Mouse (Mus musculus) neural tube, embryonic 12.5 days (tissue): ENCODE results near the gene Tbr1. TPM values are rescaled to one million over a fixed set of nuclear protein-coding genes. Genes with fewer than 3 reads are reported as not detected.

ENCODE experiments used
- ATAC-seq: fragments of 200-750 bp; cut with Nextera tagmentation; 2 replicates; pipeline ENCODE4 v1.8.0; 2017; ENCODE audit warnings: low read depth, mild to moderate bottlenecking, moderate TSS enrichment, moderate library complexity; ENCODE audit not compliant: low FRiP score
- H3K27ac ChIP-seq: fragments of 300-500 bp; sonication (generic); 2 replicates; pipeline ENCODE4 v1.5.1; 2016
- H3K27me3 ChIP-seq: fragments of 300-500 bp; sonication (generic); replicated peaks from 2 replicates; pipeline ENCODE4 v1.6.1; 2016; ENCODE audit warnings: mild to moderate bottlenecking
- H3K36me3 ChIP-seq: fragments of 300-500 bp; sonication (generic); 2 replicates; pipeline ENCODE4 v1.6.1; 2016; ENCODE audit warnings: mild to moderate bottlenecking
- H3K4me1 ChIP-seq: fragments of 300-500 bp; sonication (generic); 2 replicates; pipeline ENCODE4 v1.6.1; 2016
- H3K4me2 ChIP-seq: fragments of 300-500 bp; sonication (generic); replicated peaks from 2 replicates; pipeline ENCODE4 v1.6.1; 2016; ENCODE audit warnings: mild to moderate bottlenecking
- H3K4me3 ChIP-seq: fragments of 300-500 bp; sonication (generic); 2 replicates; pipeline ENCODE4 v1.5.1; 2016
- H3K9ac ChIP-seq: fragments of 300-500 bp; sonication (generic); 2 replicates; pipeline ENCODE4 v1.6.1; 2016; ENCODE audit warnings: mild to moderate bottlenecking
- H3K9me3 ChIP-seq: fragments of 300-500 bp; sonication (generic); 2 replicates; pipeline ENCODE4 v1.6.1; 2016; ENCODE audit warnings: mild to moderate bottlenecking
- WGBS: fragments of 180-500 bp; shearing (Covaris S2); methylation state at CpG from one replicate; pipeline ENCODE4 v1.1.7; 2016; 5-methylcytosine and 5-hydroxymethylcytosine counted together
- microRNA-seq: library from miRNA; unstranded; fragments of <30 nt; microRNA quantifications from one replicate; pipeline ENCODE4, GENCODE M21; 2017
- polyA plus RNA-seq: library from polyadenylated mRNA; unstranded; fragments of >200 nt; fragmentation: Nextera tagmentation; extraction: Ambion mirVana; gene quantifications from 2 replicates; pipeline ENCODE4 v1.2.1, GENCODE M21; 2016

The Tbr1 gene
- polyA plus RNA-seq, 1 experiment from 2014 or later: 0.15 TPM

- no peaks in the 10 kb centered on the region for H3K9me3 ChIP-seq
- 3% methylated on average over 6 of the region's 6 CpGs for WGBS
- H3K4me2 ChIP-seq: no peak overlapping the region
- no peak for ATAC-seq
- no peak overlapping the region for H3K4me3 ChIP-seq
- peaks cover 76% of the 10 kb centered on the region for H3K27me3 ChIP-seq
- H3K9ac ChIP-seq: no peak overlapping the region
- peaks cover 20% of the 10 kb centered on the region for H3K4me1 ChIP-seq
- H3K27ac ChIP-seq: no peak overlapping the region
- H3K36me3 ChIP-seq: no peaks in the 10 kb centered on the region
Measured at GRCm38 (mm10) chr2:61813106-61813505, 10.4 kb downstream of the Tbr1 start.

DNA sequence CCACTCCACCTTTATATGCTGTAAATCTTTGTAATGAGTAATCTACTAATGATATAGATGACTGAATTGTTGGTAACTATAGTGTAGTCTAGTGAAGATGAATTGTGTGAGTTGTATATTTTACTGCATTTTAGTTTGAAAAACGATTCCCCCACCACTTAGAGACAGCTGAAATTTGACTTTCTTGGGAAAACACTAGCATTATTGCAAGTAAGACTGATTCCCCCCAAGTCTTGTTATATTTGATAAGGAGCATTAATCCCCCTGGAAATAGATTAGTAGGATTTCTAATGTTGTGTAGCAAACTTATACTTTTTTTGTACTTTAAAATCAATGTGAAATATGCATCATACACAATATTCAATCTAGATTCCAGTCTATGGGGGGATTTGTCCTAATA is 10.8 kb downstream of the Tbr1 start:
- Histone ChIP-seq H3K4me3 (no peak overlapping the region), H3K4me1 (peaks cover 20% of the 10 kb centered on the region), H3K27me3 (peaks cover 72% of the 10 kb centered on the region), H3K36me3 (no peaks in the 10 kb centered on the region), H3K4me2 (no peak overlapping the region), H3K27ac (no peak overlapping the region), H3K9me3 (no peaks in the 10 kb centered on the region), H3K9ac (no peak overlapping the region)
- no peak for ATAC-seq
- WGBS: 13% methylated on average over 1 of the region's 1 CpGs

DNA sequence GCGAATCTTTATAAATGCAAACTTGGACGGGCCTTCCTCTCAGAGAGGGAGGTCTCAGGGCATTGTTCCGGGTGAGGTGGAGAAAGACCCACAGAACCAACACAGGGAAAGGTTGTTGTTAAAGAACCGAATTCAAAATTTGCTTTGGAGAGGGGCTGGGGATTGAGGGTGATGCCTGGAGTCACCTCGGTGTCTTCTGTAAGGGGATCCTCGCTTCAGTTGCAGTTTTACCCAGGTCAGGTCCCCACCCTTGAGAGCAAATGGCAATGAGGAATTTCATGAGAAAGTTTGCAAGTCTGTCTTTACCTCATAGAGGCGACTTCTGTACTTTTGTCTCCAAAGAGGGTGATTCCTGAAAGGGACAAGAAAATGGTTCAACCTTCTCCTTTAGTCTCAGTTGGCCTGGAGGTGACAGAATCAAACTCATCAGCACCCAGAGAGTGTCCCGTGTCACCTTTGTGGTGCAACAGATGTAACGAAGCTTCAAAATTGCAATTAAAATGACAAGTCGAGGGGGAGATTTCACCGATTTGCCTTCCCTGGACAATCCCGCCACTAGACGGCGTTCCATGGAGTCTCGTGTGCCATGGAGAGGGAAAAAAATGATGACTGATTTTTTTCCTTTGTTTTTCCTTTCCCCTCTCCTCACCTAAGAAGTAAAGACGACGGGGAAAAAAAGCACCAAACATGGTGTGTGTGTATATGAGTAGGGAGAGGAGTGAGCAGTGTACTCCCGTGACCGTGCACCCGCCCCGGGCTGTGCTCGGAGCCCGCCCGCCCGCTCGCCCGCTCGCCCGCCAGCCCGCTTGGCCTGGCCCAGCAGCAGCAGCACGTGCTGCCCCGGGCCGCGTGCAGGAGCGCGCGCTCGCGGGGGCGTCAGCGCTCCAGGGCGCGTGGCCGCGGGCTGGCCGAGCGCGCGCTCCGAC is 12.1 kb downstream of the Tbr1 start:
- peak overlapping the region; percentile 44 for H3K4me3 ChIP-seq
- no peaks in the 10 kb centered on the region for H3K9me3 ChIP-seq
- peak; percentile 80 for ATAC-seq
- peaks cover 20% of the 10 kb centered on the region for H3K4me1 ChIP-seq
- WGBS: under 1% methylated on average over 49 of the region's 50 CpGs
- H3K9ac ChIP-seq: peak overlapping the region; percentile 61
- no peaks in the 10 kb centered on the region for H3K36me3 ChIP-seq
- no peak overlapping the region for H3K27ac ChIP-seq
- peak overlapping the region; percentile 72 for H3K4me2 ChIP-seq
- peaks cover 59% of the 10 kb centered on the region for H3K27me3 ChIP-seq

DNA sequence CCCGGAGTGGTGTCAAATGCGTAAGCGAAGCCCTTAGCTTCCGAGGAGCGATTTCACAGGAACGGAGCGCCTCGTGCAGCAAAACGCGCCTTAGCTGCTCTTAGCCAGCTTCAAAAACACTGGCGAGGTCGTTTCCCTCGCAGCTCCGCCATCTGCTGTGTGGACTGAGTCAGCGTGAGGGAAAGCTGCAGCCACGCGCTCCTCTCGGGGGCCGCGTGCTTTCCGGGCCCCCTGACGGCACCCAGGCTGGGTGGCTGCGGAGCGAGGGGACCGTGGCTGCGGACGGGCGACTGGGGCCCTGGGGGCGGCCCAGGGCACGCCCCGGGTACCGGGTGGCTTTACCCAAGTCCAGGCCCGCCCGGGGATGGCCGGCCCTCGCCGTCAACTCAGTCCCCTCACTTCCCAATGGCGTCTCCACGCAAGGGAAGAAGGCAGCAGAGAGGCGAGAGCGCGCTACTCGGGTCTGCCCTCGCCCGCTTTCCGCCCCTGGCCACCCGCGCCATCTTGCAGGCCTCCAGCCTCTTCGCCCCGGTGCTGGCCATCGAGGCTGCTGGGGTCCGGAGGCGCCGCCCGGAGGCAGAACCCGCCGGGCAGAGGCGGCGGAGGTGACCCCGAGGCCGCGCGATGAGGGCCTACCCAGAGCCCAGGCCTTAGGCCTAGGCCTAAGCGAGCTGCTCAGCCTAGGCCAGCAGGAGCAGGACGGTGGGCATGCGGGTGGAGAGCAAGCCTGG is 13.0 kb downstream of the Tbr1 start:
- Histone ChIP-seq H3K9me3 (no peaks in the 10 kb centered on the region), H3K27me3 (peaks cover 49% of the 10 kb centered on the region), H3K27ac (peak overlapping the region; percentile 57; the same call in 1 of the 2 replicates), H3K36me3 (no peaks in the 10 kb centered on the region), H3K4me1 (peaks cover 20% of the 10 kb centered on the region), H3K4me3 (peak overlapping the region; percentile 44), H3K4me2 (peak overlapping the region; percentile 72), H3K9ac (peak overlapping the region; percentile 61)
- WGBS: 4% methylated on average over 64 of the region's 66 CpGs
- ATAC-seq: peak; percentile 82

DNA sequence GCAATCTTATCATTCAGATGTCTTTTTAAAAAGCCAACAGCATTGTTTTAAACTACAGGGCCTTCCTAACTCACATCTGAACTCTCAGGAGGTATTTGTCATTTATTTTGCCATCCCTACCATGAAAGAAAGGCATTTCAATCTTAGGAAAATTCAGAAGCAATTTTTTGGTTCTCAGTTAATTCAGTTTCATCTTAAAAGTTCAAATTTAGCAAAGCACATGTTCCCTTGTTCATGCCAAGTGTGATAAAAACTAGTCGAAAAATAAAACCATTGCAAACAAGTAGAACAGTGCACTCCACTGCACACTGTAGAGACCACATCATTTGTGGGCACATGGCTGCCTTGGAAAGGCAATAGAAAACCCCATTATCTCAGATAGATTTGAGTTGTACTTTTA is 15.5 kb downstream of the Tbr1 start:
- Histone ChIP-seq H3K27me3 (peaks cover 25% of the 10 kb centered on the region), H3K9ac (no peak overlapping the region), H3K4me1 (peaks cover 6% of the 10 kb centered on the region), H3K36me3 (no peaks in the 10 kb centered on the region), H3K4me2 (no peak overlapping the region), H3K9me3 (no peaks in the 10 kb centered on the region), H3K27ac (no peak overlapping the region), H3K4me3 (no peak overlapping the region)
- WGBS: 82% methylated on average over 1 of the region's 1 CpGs
- ATAC-seq: no peak

GRCm38 (mm10) chr2:61820203-61820602 is 17.5 kb downstream of the Tbr1 start:
- H3K27ac ChIP-seq: no peak overlapping the region
- WGBS: 74% methylated on average over 4 of the region's 4 CpGs
- no peak overlapping the region for H3K9ac ChIP-seq
- no peaks in the 10 kb centered on the region for H3K36me3 ChIP-seq
- peaks cover 6% of the 10 kb centered on the region for H3K4me1 ChIP-seq
- no peak overlapping the region for H3K4me2 ChIP-seq
- no peak for ATAC-seq
- H3K27me3 ChIP-seq: peaks cover 8% of the 10 kb centered on the region; the same call in 1 of the 2 replicates
- H3K9me3 ChIP-seq: no peaks in the 10 kb centered on the region
- H3K4me3 ChIP-seq: no peak overlapping the region

DNA sequence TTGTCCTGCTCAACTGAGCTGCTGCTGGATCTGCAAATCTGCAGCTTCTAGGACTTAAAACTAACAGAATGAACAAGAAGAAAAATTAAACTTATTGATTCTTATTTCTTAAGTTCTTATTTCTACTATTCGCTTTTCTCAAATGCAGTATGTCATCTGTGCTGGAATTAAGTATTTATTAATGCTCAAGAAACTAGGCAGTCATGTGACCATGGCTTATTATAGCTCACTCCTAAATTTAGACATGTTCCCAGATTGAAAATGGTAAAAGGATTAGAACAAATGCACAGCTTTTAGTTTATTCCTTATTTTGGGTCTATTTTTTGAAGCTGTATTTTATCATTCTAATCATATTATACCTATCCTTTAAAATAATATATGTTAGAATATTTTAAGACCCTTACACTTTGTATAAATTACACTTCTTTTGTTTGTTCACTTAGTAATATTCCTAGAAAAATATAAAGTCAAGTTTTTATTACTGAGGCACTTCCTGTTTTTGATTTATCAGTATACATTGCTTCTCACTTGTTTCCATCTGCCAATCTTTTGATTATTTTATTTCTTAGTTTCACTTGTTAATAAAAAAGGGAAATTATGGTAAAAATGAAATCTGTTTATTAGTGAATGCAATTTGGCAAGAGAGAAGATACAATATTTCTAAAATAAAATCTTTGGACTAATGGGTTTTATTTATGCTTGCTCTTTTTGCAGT is 20.9 kb downstream of the Tbr1 start:
- WGBS: 88% methylated on average over 1 of the region's 1 CpGs
- no peak overlapping the region for H3K9ac ChIP-seq
- H3K4me3 ChIP-seq: no peak overlapping the region
- no peaks in the 10 kb centered on the region for H3K36me3 ChIP-seq
- no peaks in the 10 kb centered on the region for H3K9me3 ChIP-seq
- H3K4me1 ChIP-seq: no peaks in the 10 kb centered on the region
- no peak overlapping the region for H3K27ac ChIP-seq
- H3K4me2 ChIP-seq: no peak overlapping the region
- H3K27me3 ChIP-seq: no peaks in the 10 kb centered on the region
- no peak for ATAC-seq

GRCm38 (mm10) chr2:61837243-61837806 is 34.6 kb downstream of the Tbr1 start:
- Histone ChIP-seq H3K4me3 (no peak overlapping the region), H3K9ac (no peak overlapping the region), H3K27me3 (no peaks in the 10 kb centered on the region), H3K9me3 (no peaks in the 10 kb centered on the region), H3K4me1 (no peaks in the 10 kb centered on the region), H3K36me3 (no peaks in the 10 kb centered on the region), H3K27ac (no peak overlapping the region), H3K4me2 (no peak overlapping the region)
- no peak for ATAC-seq
- 88% methylated on average over 2 of the region's 2 CpGs for WGBS

Small RNA genes lying within 50 kb of the gene (microRNA-seq; reads per million reads assigned to microRNA genes)
- gene Gm22403: not detected

Other genes with a start within 250 kb of the Tbr1 start
- gene Tank, start 224.3 kb upstream of the Tbr1 start, polyA plus RNA-seq: 26.2 and 29.8 TPM in 2 replicates
- gene Psmd14, start 91.2 kb upstream of the Tbr1 start, polyA plus RNA-seq: 226 and 227 TPM in 2 replicates
- 1.3 and 1.4 TPM in 2 replicates for gene Slc4a10, start 243.5 kb downstream of the Tbr1 start, polyA plus RNA-seq